Mouse (Mus musculus): ENCODE results near the gene Sfta2. TPM values are rescaled to one million over a fixed set of nuclear protein-coding genes. Genes with fewer than 3 reads are reported as not detected.

Sfta2 gene
- total and polyA plus RNA-seq, 2 experiments, result not detected

- WGBS, result 89% methylated on average over 4 of the region's 4 CpGs
- peaks cover 3% of the 10 kb centered on the region; the same call in 1 of the 2 replicates for H3K27me3 ChIP-seq (ENCODE audit: control insufficient read depth, insufficient read depth, low read length)
- H3K4me1 ChIP-seq (ENCODE audit: control insufficient read depth, insufficient read depth, low read length), result no peaks in the 10 kb centered on the region
- DNase-seq (ENCODE audit: extremely low read depth, low read depth, low spot score), result no peak
- H3K9ac ChIP-seq (ENCODE audit: low read depth, low read length), result no peak overlapping the region
- H3K79me2 ChIP-seq (ENCODE audit: control insufficient read depth, insufficient read depth, low read length), result no peaks in the 10 kb centered on the region
- H3K36me3 ChIP-seq (ENCODE audit: control insufficient read depth, insufficient read depth, low read length), result no peaks in the 10 kb centered on the region
- H3K27ac ChIP-seq (replicated peaks; ENCODE audit: insufficient read depth, low read depth, low read length), result no peak overlapping the region
- H3K4me3 ChIP-seq (ENCODE audit: insufficient read depth, low read depth, low read length), result no peak overlapping the region
- no peak for TF ChIP-seq CTCF (IDR thresholded peaks at IDR 0.05; ENCODE audit: low read depth, low read length)
- no peak for TF ChIP-seq POLR2A (IDR thresholded peaks at IDR 0.05; ENCODE audit: extremely low read depth, insufficient read depth, low read length)
Measured at GRCm38 (mm10) chr17:35691811-35692210, 90.5 kb downstream of the Sfta2 start.

- TF ChIP-seq CTCF (IDR thresholded peaks at IDR 0.05; ENCODE audit: low read depth, low read length) (no peak), POLR2A (IDR thresholded peaks at IDR 0.05; ENCODE audit: extremely low read depth, insufficient read depth, low read length) (no peak)
- no peak overlapping the region for H3K27ac ChIP-seq (replicated peaks; ENCODE audit: insufficient read depth, low read depth, low read length)
- H3K4me1 ChIP-seq (ENCODE audit: control insufficient read depth, insufficient read depth, low read length), result no peaks in the 10 kb centered on the region
- DNase-seq (ENCODE audit: extremely low read depth, low read depth, low spot score), result no peak
- H3K27me3 ChIP-seq (ENCODE audit: control insufficient read depth, insufficient read depth, low read length), result peaks cover 3% of the 10 kb centered on the region; the same call in 1 of the 2 replicates
- 77% methylated on average over 4 of the region's 4 CpGs for WGBS
- H3K79me2 ChIP-seq (ENCODE audit: control insufficient read depth, insufficient read depth, low read length), result no peaks in the 10 kb centered on the region
- H3K36me3 ChIP-seq (ENCODE audit: control insufficient read depth, insufficient read depth, low read length), result no peaks in the 10 kb centered on the region
- no peak overlapping the region for H3K4me3 ChIP-seq (ENCODE audit: insufficient read depth, low read depth, low read length)
- no peak overlapping the region for H3K9ac ChIP-seq (ENCODE audit: low read depth, low read length)
Measured at GRCm38 (mm10) chr17:35692368-35692767, 91.0 kb downstream of the Sfta2 start.

- H3K36me3 ChIP-seq (ENCODE audit: control insufficient read depth, insufficient read depth, low read length), result no peaks in the 10 kb centered on the region
- H3K27ac ChIP-seq (replicated peaks; ENCODE audit: insufficient read depth, low read depth, low read length), result no peak overlapping the region
- H3K27me3 ChIP-seq (ENCODE audit: control insufficient read depth, insufficient read depth, low read length), result peaks cover 3% of the 10 kb centered on the region; the same call in 1 of the 2 replicates
- WGBS, result 86% methylated on average over 5 of the region's 5 CpGs
- no peak overlapping the region for H3K9ac ChIP-seq (ENCODE audit: low read depth, low read length)
- H3K4me1 ChIP-seq (ENCODE audit: control insufficient read depth, insufficient read depth, low read length), result no peaks in the 10 kb centered on the region
- no peak for TF ChIP-seq POLR2A (IDR thresholded peaks at IDR 0.05; ENCODE audit: extremely low read depth, insufficient read depth, low read length)
- no peak for TF ChIP-seq CTCF (IDR thresholded peaks at IDR 0.05; ENCODE audit: low read depth, low read length)
- no peak overlapping the region for H3K4me3 ChIP-seq (ENCODE audit: insufficient read depth, low read depth, low read length)
- no peak for DNase-seq (ENCODE audit: extremely low read depth, low read depth, low spot score)
- H3K79me2 ChIP-seq (ENCODE audit: control insufficient read depth, insufficient read depth, low read length), result no peaks in the 10 kb centered on the region
Measured at GRCm38 (mm10) chr17:35693906-35694305, 92.6 kb downstream of the Sfta2 start.

GRCm38 (mm10) chr17:35695289-35695688 is 93.9 kb downstream of the Sfta2 start:
- no peak for DNase-seq (ENCODE audit: extremely low read depth, low read depth, low spot score)
- no peaks in the 10 kb centered on the region; the same call in 1 of the 2 replicates for H3K4me1 ChIP-seq (ENCODE audit: control insufficient read depth, insufficient read depth, low read length)
- peaks cover 2% of the 10 kb centered on the region; the same call in 1 of the 2 replicates for H3K27me3 ChIP-seq (ENCODE audit: control insufficient read depth, insufficient read depth, low read length)
- H3K27ac ChIP-seq (replicated peaks; ENCODE audit: insufficient read depth, low read depth, low read length), result no peak overlapping the region
- H3K4me3 ChIP-seq (ENCODE audit: insufficient read depth, low read depth, low read length), result no peak overlapping the region
- peak; percentile 19; the same call in 1 of the 2 replicates for TF ChIP-seq CTCF (IDR thresholded peaks at IDR 0.05; ENCODE audit: low read depth, low read length)
- TF ChIP-seq POLR2A (IDR thresholded peaks at IDR 0.05; ENCODE audit: extremely low read depth, insufficient read depth, low read length), result no peak
- no peak overlapping the region for H3K9ac ChIP-seq (ENCODE audit: low read depth, low read length)
- no peaks in the 10 kb centered on the region for H3K79me2 ChIP-seq (ENCODE audit: control insufficient read depth, insufficient read depth, low read length)
- no peaks in the 10 kb centered on the region for H3K36me3 ChIP-seq (ENCODE audit: control insufficient read depth, insufficient read depth, low read length)
- WGBS, result 92% methylated on average over 2 of the region's 2 CpGs

DNA sequence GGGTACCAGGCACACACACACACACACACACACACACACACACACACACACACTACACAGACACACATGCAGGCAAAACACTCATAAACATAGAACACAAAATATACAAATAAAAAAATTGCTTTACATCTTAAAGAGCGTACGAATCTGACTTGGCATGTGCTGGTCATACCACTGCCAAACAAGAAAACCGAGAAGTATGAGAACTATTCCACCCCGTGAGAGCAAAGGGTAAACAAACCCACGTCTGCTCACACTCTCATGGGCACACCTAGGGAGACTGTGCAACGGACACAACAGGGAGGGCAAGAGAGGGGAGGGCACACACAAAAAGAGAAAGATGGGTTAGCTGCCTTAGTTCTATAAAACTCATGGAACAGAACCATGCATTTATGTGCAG is 95.3 kb downstream of the Sfta2 start:
- Histone ChIP-seq H3K4me3 (ENCODE audit: insufficient read depth, low read depth, low read length) (no peak overlapping the region), H3K27ac (replicated peaks; ENCODE audit: insufficient read depth, low read depth, low read length) (no peak overlapping the region), H3K4me1 (ENCODE audit: control insufficient read depth, insufficient read depth, low read length) (no peaks in the 10 kb centered on the region; the same call in 1 of the 2 replicates), H3K36me3 (ENCODE audit: control insufficient read depth, insufficient read depth, low read length) (no peaks in the 10 kb centered on the region), H3K79me2 (ENCODE audit: control insufficient read depth, insufficient read depth, low read length) (no peaks in the 10 kb centered on the region), H3K9ac (ENCODE audit: low read depth, low read length) (no peak overlapping the region), H3K27me3 (ENCODE audit: control insufficient read depth, insufficient read depth, low read length) (peaks cover 5% of the 10 kb centered on the region)
- DNase-seq (ENCODE audit: extremely low read depth, low read depth, low spot score), result no peak
- TF ChIP-seq CTCF (IDR thresholded peaks at IDR 0.05; ENCODE audit: low read depth, low read length) (no peak), POLR2A (IDR thresholded peaks at IDR 0.05; ENCODE audit: extremely low read depth, insufficient read depth, low read length) (no peak)
- 66% methylated on average over 6 of the region's 6 CpGs for WGBS

GRCm38 (mm10) chr17:35697429-35697758 is 96.0 kb downstream of the Sfta2 start:
- no peak for DNase-seq (ENCODE audit: extremely low read depth, low read depth, low spot score)
- Histone ChIP-seq H3K9ac (ENCODE audit: low read depth, low read length) (no peak overlapping the region), H3K4me3 (ENCODE audit: insufficient read depth, low read depth, low read length) (no peak overlapping the region), H3K27me3 (ENCODE audit: control insufficient read depth, insufficient read depth, low read length) (peaks cover 5% of the 10 kb centered on the region), H3K36me3 (ENCODE audit: control insufficient read depth, insufficient read depth, low read length) (no peaks in the 10 kb centered on the region), H3K79me2 (ENCODE audit: control insufficient read depth, insufficient read depth, low read length) (no peaks in the 10 kb centered on the region), H3K27ac (replicated peaks; ENCODE audit: insufficient read depth, low read depth, low read length) (no peak overlapping the region), H3K4me1 (ENCODE audit: control insufficient read depth, insufficient read depth, low read length) (no peaks in the 10 kb centered on the region; the same call in 1 of the 2 replicates)
- WGBS, result 38% methylated on average over 1 of the region's 1 CpGs
- TF ChIP-seq CTCF (IDR thresholded peaks at IDR 0.05; ENCODE audit: low read depth, low read length), result no peak
- TF ChIP-seq POLR2A (IDR thresholded peaks at IDR 0.05; ENCODE audit: extremely low read depth, insufficient read depth, low read length), result no peak

Data from liver, adult 2 months (tissue).